Mouse (Mus musculus) olfactory bulb, adult 2 months (tissue): Measurements from ENCODE around the gene Rad9a.

Experiments
- CTCF ChIP-seq: fragments of 200-500 bp; IDR thresholded peaks from 2 replicates; pipeline ENCODE4 v1.5.1; 2012; ENCODE audit warnings: low read depth, mild to moderate bottlenecking, low read length, moderate library complexity; ENCODE audit not compliant: insufficient read depth
- POLR2A ChIP-seq: fragments of 200-500 bp; IDR thresholded peaks from 2 replicates; pipeline ENCODE4 v1.6.1; 2012; ENCODE audit warnings: mild to moderate bottlenecking, low read depth, low read length, moderate library complexity; ENCODE audit not compliant: insufficient read depth

DNA sequence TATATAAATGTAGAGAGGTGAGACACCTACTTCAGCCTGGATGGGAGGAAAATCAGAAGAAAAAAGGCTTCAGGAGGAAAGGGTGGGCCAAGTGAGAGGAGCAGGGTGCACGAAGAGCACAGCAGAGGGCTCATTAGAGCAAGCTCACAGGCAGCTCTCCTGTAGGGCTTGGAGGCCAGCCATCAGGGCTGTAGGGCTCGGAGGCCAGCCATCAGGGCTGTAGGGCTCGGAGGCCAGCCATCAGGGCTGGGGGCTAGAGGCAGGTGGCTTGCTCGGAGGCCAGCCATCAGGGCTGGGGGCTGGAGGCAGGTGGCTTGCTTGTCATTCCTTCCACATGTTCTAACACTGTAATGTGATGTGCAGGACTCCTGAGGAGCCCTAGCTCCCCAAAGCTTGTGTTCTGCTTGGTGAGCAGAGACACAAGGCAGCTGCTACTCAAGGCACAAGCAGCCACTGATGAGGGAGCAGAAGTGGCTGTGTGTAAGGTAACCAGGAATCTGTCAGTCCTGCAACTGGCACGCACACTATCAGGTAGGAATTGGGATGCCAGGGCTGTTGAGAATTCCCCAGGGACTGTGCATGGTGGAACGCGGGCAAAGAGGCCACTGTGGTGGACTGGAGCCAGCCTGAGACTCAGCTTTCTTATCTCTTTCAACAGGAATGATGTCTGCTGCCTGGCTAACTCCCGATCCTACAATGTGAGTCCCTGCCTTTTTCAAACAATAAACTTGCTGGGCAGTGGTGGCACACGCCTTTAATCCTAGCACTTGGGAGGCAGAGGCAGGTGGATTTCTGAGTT, 34.6 kb downstream of the Rad9a start:
- no peak for TF ChIP-seq CTCF
- TF ChIP-seq POLR2A, result no peak
